Mouse (Mus musculus) small intestine, adult 2 months (tissue): Measurements from ENCODE around the gene Map3k4. TPM values are rescaled to one million over a fixed set of nuclear protein-coding genes. Genes with fewer than 3 reads are reported as not detected.
A peak's percentile ranks its signal among the peaks of the same experiment; 100 is the strongest.

Experiments used
- H3K27ac ChIP-seq: fragments of 200-500 bp; 2 replicates; pipeline ENCODE4 v1.5.1; 2012; ENCODE audit warnings: low read depth, low read length, control low read depth, inconsistent platforms; ENCODE audit not compliant: insufficient read depth
- H3K27me3 ChIP-seq: fragments of 200-500 bp; 2 replicates; pipeline ENCODE4 v1.6.1; 2012; ENCODE audit warnings: mild to moderate bottlenecking, moderate library complexity, low read length, inconsistent platforms; ENCODE audit not compliant: control insufficient read depth, insufficient read depth
- H3K36me3 ChIP-seq: fragments of 200-500 bp; 2 replicates; pipeline ENCODE4 v1.6.1; 2012; ENCODE audit warnings: mild to moderate bottlenecking, low read length, control low read depth, inconsistent platforms; ENCODE audit not compliant: control insufficient read depth, insufficient read depth
- H3K4me1 ChIP-seq: fragments of 200-500 bp; 2 replicates; pipeline ENCODE4 v1.6.1; 2012; ENCODE audit warnings: low read length, inconsistent platforms, mixed read lengths; ENCODE audit not compliant: control insufficient read depth, insufficient read depth, insufficient read length
- H3K4me3 ChIP-seq: fragments of 200-500 bp; 2 replicates; pipeline ENCODE4 v1.5.1; 2012; ENCODE audit warnings: low read depth, mild to moderate bottlenecking, control low read depth, inconsistent platforms, low read length, moderate library complexity
- CTCF ChIP-seq: fragments of 200-500 bp; IDR thresholded peaks from 2 replicates; pipeline ENCODE4 v1.5.1; 2012; ENCODE audit warnings: low read depth, mild to moderate bottlenecking, control low read depth, inconsistent platforms, low read length, moderate library complexity, mixed read lengths; ENCODE audit not compliant: insufficient replicate concordance, insufficient read length; ENCODE audit errors: extremely low read depth
- POLR2A ChIP-seq: fragments of 200-500 bp; IDR thresholded peaks from 2 replicates; pipeline ENCODE4 v1.6.1; 2012; ENCODE audit warnings: low read depth, mild to moderate bottlenecking, control low read depth, inconsistent platforms, low read length, moderate library complexity
- WGBS: fragments of 180-500 bp; shearing (Covaris S2); methylation state at CpG from one replicate; pipeline ENCODE4 v1.1.7; 2018; 5-methylcytosine and 5-hydroxymethylcytosine counted together
- polyA plus RNA-seq: library from polyadenylated mRNA; depleted of rRNA; stranded (reverse); fragments of >200 nt; gene quantifications from 2 replicates; pipeline ENCODE4 v1.2.3, GENCODE M21; 2012; rRNA removed

Gene Map3k4
- polyA plus RNA-seq, result 30.0 and 44.2 TPM in 2 replicates

DNA sequence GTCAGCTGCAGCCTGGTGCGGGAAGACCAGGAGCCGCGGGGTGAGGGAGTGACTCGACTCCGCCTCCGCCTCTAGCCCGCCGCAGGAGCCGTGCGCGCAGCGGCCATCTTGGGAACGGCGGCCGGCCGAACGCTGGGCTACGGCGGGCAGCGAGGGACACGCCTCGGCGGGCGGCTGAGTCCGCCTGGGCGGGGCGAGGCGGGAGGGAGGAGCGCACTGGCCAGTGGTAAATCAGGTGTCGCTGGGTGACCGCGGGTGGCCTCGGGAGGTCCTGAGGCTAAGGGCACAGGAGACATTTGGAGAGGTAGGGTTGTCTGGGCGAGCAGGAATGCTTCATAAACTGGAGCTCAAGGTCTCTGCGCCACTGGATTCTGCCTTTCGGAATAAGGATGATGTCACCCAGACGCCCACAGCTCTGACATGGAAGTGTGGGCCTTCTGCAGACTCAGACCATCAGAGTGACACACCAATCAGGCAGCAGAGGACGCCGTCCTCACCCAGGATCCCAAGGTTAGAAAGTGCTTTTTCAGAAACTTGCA lies at the start of gene Map3k4:
TSS of gene Map3k4 (minus strand) at position 134 of the 539 bp plus-strand sequence.
- H3K4me3 ChIP-seq, result peak within 1 kb of the TSS; percentile 94
- under 1% methylated on average over 38 of the region's 39 CpGs for WGBS
- H3K4me1 ChIP-seq, result no peaks in the 10 kb centered on the region
- no peaks in the 10 kb centered on the region for H3K27me3 ChIP-seq
- peak within 1 kb of the TSS; percentile 41 for H3K27ac ChIP-seq
- peak; percentile 0; the same call in 1 of the 2 replicates for TF ChIP-seq CTCF
- peak; percentile 76 for TF ChIP-seq POLR2A
- no peaks in the 10 kb centered on the region for H3K36me3 ChIP-seq

- WGBS, result 37% methylated on average over 5 of the region's 5 CpGs
Measured at GRCm38 (mm10) chr17:12367373-12367930, 48.9 kb upstream of the Map3k4 start.

GRCm38 (mm10) chr17:12364426-12364735 lies 45.8 kb upstream of the Map3k4 start:
- TF ChIP-seq CTCF (no peak), POLR2A (no peak)
- Histone ChIP-seq H3K27me3 (no peaks in the 10 kb centered on the region), H3K4me1 (no peaks in the 10 kb centered on the region), H3K4me3 (no peak overlapping the region), H3K36me3 (no peaks in the 10 kb centered on the region), H3K27ac (no peak overlapping the region)
- 69% methylated on average over 8 of the region's 8 CpGs for WGBS

More at GRCm38 (mm10) chr17:12367373-12367930, 48.9 kb upstream of the Map3k4 start:
- TF ChIP-seq CTCF (peak; percentile 76), POLR2A (no peak)
- Histone ChIP-seq H3K36me3 (no peaks in the 10 kb centered on the region), H3K4me1 (peaks cover 8% of the 10 kb centered on the region; the same call in 1 of the 2 replicates), H3K27me3 (no peaks in the 10 kb centered on the region), H3K4me3 (no peak overlapping the region), H3K27ac (no peak overlapping the region)

- 73% methylated on average over 11 of the region's 11 CpGs for WGBS
- no peaks in the 10 kb centered on the region for H3K27me3 ChIP-seq
Measured at GRCm38 (mm10) chr17:12363601-12364425, 45.2 kb upstream of the Map3k4 start.

GRCm38 (mm10) chr17:12359876-12360275 lies 41.3 kb upstream of the Map3k4 start:
- Histone ChIP-seq H3K4me3 (no peak overlapping the region), H3K27me3 (no peaks in the 10 kb centered on the region), H3K27ac (no peak overlapping the region), H3K4me1 (no peaks in the 10 kb centered on the region), H3K36me3 (no peaks in the 10 kb centered on the region)
- 82% methylated on average over 15 of the region's 15 CpGs for WGBS
- TF ChIP-seq CTCF (no peak), POLR2A (no peak)

More at GRCm38 (mm10) chr17:12363601-12364425, 45.2 kb upstream of the Map3k4 start:
- Histone ChIP-seq H3K36me3 (no peaks in the 10 kb centered on the region), H3K27ac (no peak overlapping the region), H3K4me1 (no peaks in the 10 kb centered on the region), H3K4me3 (no peak overlapping the region)
- no peak for TF ChIP-seq CTCF
- no peak for TF ChIP-seq POLR2A

GRCm38 (mm10) chr17:12352781-12353180 lies 34.2 kb upstream of the Map3k4 start:
- no peak overlapping the region for H3K27ac ChIP-seq

GRCm38 (mm10) chr17:12351564-12351963 lies 33.0 kb upstream of the Map3k4 start:
- Histone ChIP-seq H3K4me1 (no peaks in the 10 kb centered on the region), H3K4me3 (no peak overlapping the region), H3K27me3 (no peaks in the 10 kb centered on the region), H3K36me3 (no peaks in the 10 kb centered on the region), H3K27ac (no peak overlapping the region)
- WGBS, result 79% methylated on average over 6 of the region's 6 CpGs
- no peak for TF ChIP-seq POLR2A
- TF ChIP-seq CTCF, result no peak

More at GRCm38 (mm10) chr17:12352781-12353180, 34.2 kb upstream of the Map3k4 start:
- Histone ChIP-seq H3K4me3 (no peak overlapping the region), H3K4me1 (no peaks in the 10 kb centered on the region), H3K36me3 (no peaks in the 10 kb centered on the region), H3K27me3 (no peaks in the 10 kb centered on the region)
- TF ChIP-seq CTCF (no peak), POLR2A (no peak)
- WGBS, result 60% methylated on average over 1 of the region's 1 CpGs
